Mouse (Mus musculus): Measurements from ENCODE around the gene Hspb3. TPM values are rescaled to one million over a fixed set of nuclear protein-coding genes. Genes with fewer than 3 reads are reported as not detected.

Gene Hspb3
- polyA plus RNA-seq, 1 experiment = 13.3 TPM

DNA sequence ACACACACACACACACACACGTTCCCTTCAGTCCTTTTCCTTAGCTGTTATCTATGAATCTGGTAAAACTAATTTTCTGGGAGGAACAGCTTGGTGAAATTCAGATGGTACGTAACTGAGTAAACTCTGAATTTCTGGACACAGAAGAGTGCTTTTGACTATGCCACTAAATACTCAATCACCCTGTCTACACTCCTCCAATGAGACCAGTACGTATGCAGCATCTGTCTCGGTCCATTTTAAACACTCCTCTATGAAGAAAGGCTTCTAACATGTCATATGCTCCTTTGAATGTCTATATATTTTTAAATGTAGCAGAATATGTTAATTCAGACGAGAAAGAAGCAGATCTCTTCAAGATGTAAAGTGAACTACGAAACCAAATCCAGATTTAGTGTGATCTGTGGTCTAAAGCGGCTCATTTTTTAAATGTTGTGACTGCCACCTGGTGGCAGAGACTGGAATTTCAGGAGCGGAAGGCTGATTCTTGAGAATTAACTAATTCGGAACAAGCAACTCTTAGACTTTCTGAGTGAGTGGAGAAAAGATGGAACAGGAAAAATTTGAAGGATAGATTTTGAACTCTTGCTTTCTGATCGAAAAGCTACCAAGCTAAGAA is 6.1 kb upstream of the Hspb3 start:
- TF ChIP-seq POLR2AphosphoS2 (IDR thresholded peaks at IDR 0.05; ENCODE audit: insufficient read length, low read depth) (no peak), E2F4 (IDR thresholded peaks at IDR 0.05; ENCODE audit: insufficient read depth) (no peak), TCF12 (IDR thresholded peaks at IDR 0.05; ENCODE audit: insufficient read depth, poor library complexity, severe bottlenecking) (no peak), SRF (IDR thresholded peaks at IDR 0.05; ENCODE audit: control insufficient read depth, insufficient read length, low read depth) (no peak), CEBPB (IDR thresholded peaks at IDR 0.05; ENCODE audit: insufficient read depth, poor library complexity, severe bottlenecking) (no peak), REST (IDR thresholded peaks at IDR 0.05; ENCODE audit: insufficient read depth, insufficient read length) (no peak), MYOG (IDR thresholded peaks at IDR 0.05; ENCODE audit: control insufficient read depth in 1 of 3, insufficient read depth in 1 of 3, insufficient read length in 2 of 3, low read depth in 2 of 3) (no peak), USF1 (IDR thresholded peaks at IDR 0.05; ENCODE audit: low read depth) (no peak), POLR2A (IDR thresholded peaks at IDR 0.05; ENCODE audit: insufficient read length, low read depth) (no peak), TCF3 (IDR thresholded peaks at IDR 0.05; ENCODE audit: insufficient read length, low read depth) (no peak), MYOD1 (IDR thresholded peaks at IDR 0.05; ENCODE audit: control insufficient read depth in 1 of 3, insufficient read length in 2 of 3, low read depth in 2 of 3) (no peak), MAX (IDR thresholded peaks at IDR 0.05; ENCODE audit: low read depth) (no peak)
- Histone ChIP-seq H3K36me3 (ENCODE audit: control insufficient read depth, insufficient read depth) (no peaks in the 10 kb centered on the region), H3K4me2 (ENCODE audit: low read depth) (no peak overlapping the region), H3K4me3 (no peak overlapping the region), H3ac (ENCODE audit: control insufficient read depth, insufficient read length) (no peak overlapping the region), H3K79me2 (ENCODE audit: control insufficient read depth, insufficient read depth) (no peaks in the 10 kb centered on the region), H3K27me3 (ENCODE audit: control insufficient read depth, insufficient read depth, insufficient read length) (no peaks in the 10 kb centered on the region)

DNA sequence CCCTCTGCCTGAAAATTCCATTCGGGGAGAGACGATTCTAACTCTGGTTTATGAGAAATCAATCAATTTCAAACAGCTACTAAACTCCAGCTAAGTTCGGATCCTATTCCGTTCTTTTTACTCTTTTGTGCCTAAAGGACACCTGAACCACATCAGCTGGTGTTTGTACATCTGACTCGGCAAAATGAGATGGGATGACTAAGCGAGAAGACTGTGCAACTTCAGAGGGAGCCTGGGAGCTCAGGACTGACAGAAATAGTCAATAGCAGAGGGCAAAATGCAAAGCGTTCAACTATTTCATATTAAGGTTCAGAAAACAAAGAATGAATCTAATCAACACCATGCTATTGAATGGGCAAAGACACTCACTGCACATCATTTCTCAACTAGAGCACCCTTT is 407 bp upstream of the Hspb3 start:
- Histone ChIP-seq H3K4me2 (ENCODE audit: low read depth) (no peak overlapping the region), H3ac (ENCODE audit: control insufficient read depth, insufficient read length) (no peak overlapping the region), H3K4me3 (peak overlapping the region; percentile 20), H3K36me3 (ENCODE audit: control insufficient read depth, insufficient read depth) (no peaks in the 10 kb centered on the region), H3K27me3 (ENCODE audit: control insufficient read depth, insufficient read depth, insufficient read length) (no peaks in the 10 kb centered on the region), H3K79me2 (ENCODE audit: control insufficient read depth, insufficient read depth) (no peaks in the 10 kb centered on the region)
- TF ChIP-seq SRF (IDR thresholded peaks at IDR 0.05; ENCODE audit: control insufficient read depth, insufficient read length, low read depth) = no peak
- no peak for TF ChIP-seq MYOG (IDR thresholded peaks at IDR 0.05; ENCODE audit: control insufficient read depth in 1 of 3, insufficient read depth in 1 of 3, insufficient read length in 2 of 3, low read depth in 2 of 3)
- TF ChIP-seq MAX (IDR thresholded peaks at IDR 0.05; ENCODE audit: low read depth) = no peak
- no peak for TF ChIP-seq POLR2A (IDR thresholded peaks at IDR 0.05; ENCODE audit: insufficient read length, low read depth)
- no peak for TF ChIP-seq MYOD1 (IDR thresholded peaks at IDR 0.05; ENCODE audit: control insufficient read depth in 1 of 3, insufficient read length in 2 of 3, low read depth in 2 of 3)
- no peak for TF ChIP-seq CEBPB (IDR thresholded peaks at IDR 0.05; ENCODE audit: insufficient read depth, poor library complexity, severe bottlenecking)
- no peak for TF ChIP-seq USF1 (IDR thresholded peaks at IDR 0.05; ENCODE audit: low read depth)
- no peak for TF ChIP-seq REST (IDR thresholded peaks at IDR 0.05; ENCODE audit: insufficient read depth, insufficient read length)
- TF ChIP-seq TCF12 (IDR thresholded peaks at IDR 0.05; ENCODE audit: insufficient read depth, poor library complexity, severe bottlenecking) = no peak
- no peak for TF ChIP-seq E2F4 (IDR thresholded peaks at IDR 0.05; ENCODE audit: insufficient read depth)
- TF ChIP-seq POLR2AphosphoS2 (IDR thresholded peaks at IDR 0.05; ENCODE audit: insufficient read length, low read depth) = no peak
- TF ChIP-seq TCF3 (IDR thresholded peaks at IDR 0.05; ENCODE audit: insufficient read length, low read depth) = no peak

DNA sequence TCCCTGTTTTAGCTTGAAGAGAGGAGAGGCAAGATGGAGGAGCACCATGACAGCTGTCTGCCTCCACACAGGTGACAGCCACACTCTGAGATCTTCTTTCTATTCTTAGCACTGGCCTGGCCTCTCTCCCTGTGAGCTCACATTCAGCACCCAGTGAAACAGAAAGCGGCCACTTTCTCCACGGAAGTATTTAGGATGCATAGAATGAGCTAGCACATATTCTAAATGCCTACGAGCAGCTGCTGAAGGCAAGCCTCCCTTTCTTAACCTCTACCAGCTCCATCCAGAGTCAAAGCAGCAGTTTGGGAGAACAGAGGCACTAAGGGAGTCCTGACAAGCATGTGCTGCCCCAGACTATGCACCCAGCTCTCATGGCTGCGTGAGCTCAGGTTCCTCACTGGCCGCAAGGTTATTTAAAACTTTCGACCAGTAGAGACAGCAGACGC is 1.6 kb downstream of the Hspb3 start:
- H3K4me3 ChIP-seq = peak overlapping the region; percentile 20
- no peaks in the 10 kb centered on the region for H3K79me2 ChIP-seq (ENCODE audit: control insufficient read depth, insufficient read depth)
- H3ac ChIP-seq (ENCODE audit: control insufficient read depth, insufficient read length) = no peak overlapping the region
- peak overlapping the region; percentile 75 for H3K4me2 ChIP-seq (ENCODE audit: low read depth)
- no peaks in the 10 kb centered on the region for H3K27me3 ChIP-seq (ENCODE audit: control insufficient read depth, insufficient read depth, insufficient read length)
- TF ChIP-seq CEBPB (IDR thresholded peaks at IDR 0.05; ENCODE audit: insufficient read depth, poor library complexity, severe bottlenecking) (no peak), REST (IDR thresholded peaks at IDR 0.05; ENCODE audit: insufficient read depth, insufficient read length) (no peak), MAX (IDR thresholded peaks at IDR 0.05; ENCODE audit: low read depth) (no peak), MYOD1 (IDR thresholded peaks at IDR 0.05; ENCODE audit: control insufficient read depth in 1 of 3, insufficient read length in 2 of 3, low read depth in 2 of 3) (peak; percentile 80 to 93 (median 82)), TCF3 (IDR thresholded peaks at IDR 0.05; ENCODE audit: insufficient read length, low read depth) (peak; percentile 39), SRF (IDR thresholded peaks at IDR 0.05; ENCODE audit: control insufficient read depth, insufficient read length, low read depth) (no peak), POLR2AphosphoS2 (IDR thresholded peaks at IDR 0.05; ENCODE audit: insufficient read length, low read depth) (peak; percentile 56), E2F4 (IDR thresholded peaks at IDR 0.05; ENCODE audit: insufficient read depth) (no peak), USF1 (IDR thresholded peaks at IDR 0.05; ENCODE audit: low read depth) (no peak), POLR2A (IDR thresholded peaks at IDR 0.05; ENCODE audit: insufficient read length, low read depth) (peak; percentile 50), TCF12 (IDR thresholded peaks at IDR 0.05; ENCODE audit: insufficient read depth, poor library complexity, severe bottlenecking) (peak; percentile 65), MYOG (IDR thresholded peaks at IDR 0.05; ENCODE audit: control insufficient read depth in 1 of 3, insufficient read depth in 1 of 3, insufficient read length in 2 of 3, low read depth in 2 of 3) (peak in 2 of 3 experiments; percentile 84 to 94)
- H3K36me3 ChIP-seq (ENCODE audit: control insufficient read depth, insufficient read depth) = no peaks in the 10 kb centered on the region

DNA sequence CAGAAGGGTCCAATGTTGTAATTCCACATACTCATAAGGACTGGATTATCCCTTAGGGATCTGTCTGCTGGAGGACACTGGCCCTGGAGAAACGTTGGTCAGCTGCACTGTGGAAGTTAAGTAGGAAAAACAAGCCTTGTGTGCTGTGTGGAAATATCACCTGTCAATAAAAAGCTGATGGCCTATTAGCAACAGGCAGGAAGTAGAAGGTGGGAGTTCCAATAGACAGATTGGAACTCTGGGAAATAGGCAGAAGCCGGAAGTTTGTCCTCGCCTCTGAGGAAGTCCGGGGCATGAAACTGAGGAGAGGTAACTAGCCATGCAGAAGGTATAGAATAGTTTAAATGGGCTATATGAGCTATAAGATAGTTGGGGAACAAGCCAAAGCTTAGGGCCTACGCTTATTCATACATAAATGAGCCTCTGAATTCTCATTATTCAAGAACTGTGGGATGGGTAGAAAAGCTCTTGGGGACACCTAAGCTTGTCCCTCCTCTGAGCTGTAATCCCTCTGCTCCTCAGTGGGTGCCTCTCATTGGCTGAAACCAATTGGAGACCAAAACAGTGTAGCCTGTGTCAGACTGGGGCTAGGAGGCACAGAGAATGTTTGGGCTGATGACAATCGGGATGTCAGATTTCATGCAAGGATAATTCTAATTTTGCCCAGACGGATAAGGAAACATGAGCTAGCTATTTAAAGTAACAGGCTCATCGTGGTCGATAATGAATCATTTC is 2.7 kb downstream of the Hspb3 start:
- Histone ChIP-seq H3K36me3 (ENCODE audit: control insufficient read depth, insufficient read depth) (no peaks in the 10 kb centered on the region), H3K4me2 (ENCODE audit: low read depth) (peak overlapping the region; percentile 75), H3K79me2 (ENCODE audit: control insufficient read depth, insufficient read depth) (no peaks in the 10 kb centered on the region), H3K4me3 (peak overlapping the region; percentile 20), H3K27me3 (ENCODE audit: control insufficient read depth, insufficient read depth, insufficient read length) (no peaks in the 10 kb centered on the region), H3ac (ENCODE audit: control insufficient read depth, insufficient read length) (no peak overlapping the region)
- TF ChIP-seq SRF (IDR thresholded peaks at IDR 0.05; ENCODE audit: control insufficient read depth, insufficient read length, low read depth) (no peak), MAX (IDR thresholded peaks at IDR 0.05; ENCODE audit: low read depth) (no peak), TCF12 (IDR thresholded peaks at IDR 0.05; ENCODE audit: insufficient read depth, poor library complexity, severe bottlenecking) (no peak), E2F4 (IDR thresholded peaks at IDR 0.05; ENCODE audit: insufficient read depth) (no peak), REST (IDR thresholded peaks at IDR 0.05; ENCODE audit: insufficient read depth, insufficient read length) (no peak), MYOG (IDR thresholded peaks at IDR 0.05; ENCODE audit: control insufficient read depth in 1 of 3, insufficient read depth in 1 of 3, insufficient read length in 2 of 3, low read depth in 2 of 3) (no peak), USF1 (IDR thresholded peaks at IDR 0.05; ENCODE audit: low read depth) (no peak)

Data from myocyte (in vitro differentiated cells).